Mouse (Mus musculus) lung, embryonic 15.5 days (tissue): Measurements from ENCODE around the gene Cntrl. TPM values are rescaled to one million over a fixed set of nuclear protein-coding genes. Genes with fewer than 3 reads are reported as not detected.

ENCODE experiments used
- ATAC-seq: fragments of 200-750 bp; cut with Nextera tagmentation; 2 replicates; pipeline ENCODE4 v1.8.0; 2017; ENCODE audit warnings: moderate number of reproducible peaks, borderline replicate concordance; ENCODE audit not compliant: low FRiP score, low TSS enrichment; ENCODE audit errors: extremely low read depth
- H3K27ac ChIP-seq: fragments of 300-500 bp; sonication (generic); 2 replicates; pipeline ENCODE4 v1.5.1; 2015; ENCODE audit warnings: moderate library complexity, mild to moderate bottlenecking, inconsistent platforms
- H3K27me3 ChIP-seq: fragments of 300-500 bp; sonication (generic); 2 replicates; pipeline ENCODE4 v1.6.1; 2015; ENCODE audit warnings: inconsistent platforms
- H3K36me3 ChIP-seq: fragments of 300-500 bp; sonication (generic); 2 replicates; pipeline ENCODE4 v1.6.1; 2015; ENCODE audit warnings: inconsistent platforms
- H3K4me1 ChIP-seq: fragments of 300-500 bp; sonication (generic); 2 replicates; pipeline ENCODE4 v1.6.1; 2015; ENCODE audit warnings: inconsistent platforms
- H3K4me2 ChIP-seq: fragments of 300-500 bp; sonication (generic); 2 replicates; pipeline ENCODE4 v1.6.1; 2015; ENCODE audit warnings: inconsistent platforms, mild to moderate bottlenecking, moderate library complexity
- H3K4me3 ChIP-seq: fragments of 300-500 bp; sonication (generic); 2 replicates; pipeline ENCODE4 v1.5.1; 2015; ENCODE audit warnings: mild to moderate bottlenecking, inconsistent platforms
- H3K9ac ChIP-seq: fragments of 300-500 bp; sonication (generic); 2 replicates; pipeline ENCODE4 v1.6.1; 2015; ENCODE audit warnings: inconsistent platforms
- H3K9me3 ChIP-seq: fragments of 300-500 bp; sonication (generic); 2 replicates; pipeline ENCODE4 v1.6.1; 2016; ENCODE audit warnings: inconsistent platforms
- WGBS: fragments of 180-500 bp; shearing (Covaris S2); methylation state at CpG from one replicate; pipeline ENCODE4 v1.1.7; 2015; 5-methylcytosine and 5-hydroxymethylcytosine counted together
- polyA plus RNA-seq: library from polyadenylated mRNA; unstranded; fragments of >200 nt; fragmentation: Nextera tagmentation; extraction: Ambion mirVana; gene quantifications from 2 replicates; pipeline ENCODE4 v1.2.1, GENCODE M21; 2015

The Cntrl gene
- polyA plus RNA-seq, 1 experiment from 2014 or later: 26.3 TPM

- peaks cover 86% of the 10 kb centered on the region for H3K36me3 ChIP-seq
- no peaks in the 10 kb centered on the region for H3K27me3 ChIP-seq
- no peak for ATAC-seq
- H3K4me1 ChIP-seq: peaks cover 10% of the 10 kb centered on the region; the same call in 1 of the 2 replicates
- H3K9ac ChIP-seq: no peak overlapping the region
- H3K27ac ChIP-seq: no peak overlapping the region
- no peaks in the 10 kb centered on the region for H3K9me3 ChIP-seq
- no peak overlapping the region for H3K4me3 ChIP-seq
- 77% methylated on average over 3 of the region's 3 CpGs for WGBS
- no peak overlapping the region for H3K4me2 ChIP-seq
These were observed 68.9 kb downstream of the Cntrl start for GRCm38 (mm10) chr2:35178153-35178552.

GRCm38 (mm10) chr2:35183115-35183673 lies 73.9 kb downstream of the Cntrl start:
- WGBS: 87% methylated on average over 6 of the region's 6 CpGs

GRCm38 (mm10) chr2:35188929-35189328 lies 79.6 kb downstream of the Cntrl start:
- Histone ChIP-seq H3K9ac (no peak overlapping the region), H3K36me3 (peaks cover 45% of the 10 kb centered on the region), H3K27ac (no peak overlapping the region), H3K27me3 (no peaks in the 10 kb centered on the region), H3K4me2 (no peak overlapping the region), H3K9me3 (no peaks in the 10 kb centered on the region), H3K4me3 (no peak overlapping the region), H3K4me1 (no peaks in the 10 kb centered on the region)
- no peak for ATAC-seq
- 74% methylated on average over 5 of the region's 5 CpGs for WGBS

More at GRCm38 (mm10) chr2:35183115-35183673, 73.9 kb downstream of the Cntrl start:
- H3K27ac ChIP-seq: no peak overlapping the region
- no peak for ATAC-seq
- peaks cover 67% of the 10 kb centered on the region for H3K36me3 ChIP-seq
- no peaks in the 10 kb centered on the region for H3K9me3 ChIP-seq
- H3K27me3 ChIP-seq: no peaks in the 10 kb centered on the region
- no peak overlapping the region for H3K4me2 ChIP-seq
- H3K4me3 ChIP-seq: no peak overlapping the region
- H3K4me1 ChIP-seq: no peaks in the 10 kb centered on the region
- H3K9ac ChIP-seq: no peak overlapping the region

GRCm38 (mm10) chr2:35193976-35194375 lies 84.7 kb downstream of the Cntrl start:
- WGBS: 79% methylated on average over 1 of the region's 1 CpGs
- ATAC-seq: no peak

GRCm38 (mm10) chr2:35195626-35196544 lies 86.6 kb downstream of the Cntrl start:
- Histone ChIP-seq H3K4me1 (peaks cover 22% of the 10 kb centered on the region), H3K9me3 (no peaks in the 10 kb centered on the region), H3K4me3 (no peak overlapping the region), H3K27me3 (no peaks in the 10 kb centered on the region), H3K9ac (no peak overlapping the region), H3K36me3 (peaks cover 3% of the 10 kb centered on the region; the same call in 1 of the 2 replicates), H3K4me2 (no peak overlapping the region), H3K27ac (no peak overlapping the region)
- ATAC-seq: no peak
- 62% methylated on average over 6 of the region's 6 CpGs for WGBS

More at GRCm38 (mm10) chr2:35193976-35194375, 84.7 kb downstream of the Cntrl start:
- no peak overlapping the region for H3K4me3 ChIP-seq
- no peaks in the 10 kb centered on the region for H3K27me3 ChIP-seq
- no peaks in the 10 kb centered on the region for H3K9me3 ChIP-seq
- peaks cover 19% of the 10 kb centered on the region for H3K36me3 ChIP-seq
- peaks cover 16% of the 10 kb centered on the region for H3K4me1 ChIP-seq
- H3K27ac ChIP-seq: no peak overlapping the region
- H3K9ac ChIP-seq: no peak overlapping the region
- H3K4me2 ChIP-seq: no peak overlapping the region

GRCm38 (mm10) chr2:35199541-35199940 lies 90.2 kb downstream of the Cntrl start:
- Histone ChIP-seq H3K4me3 (peak overlapping the region; percentile 100), H3K9ac (peak overlapping the region; percentile 99), H3K4me2 (peak overlapping the region; percentile 66), H3K27ac (no peak overlapping the region), H3K9me3 (no peaks in the 10 kb centered on the region), H3K4me1 (peaks cover 25% of the 10 kb centered on the region), H3K27me3 (no peaks in the 10 kb centered on the region), H3K36me3 (no peaks in the 10 kb centered on the region; the same call in 1 of the 2 replicates)
- 4% methylated on average over 5 of the region's 5 CpGs for WGBS
- no peak for ATAC-seq

- WGBS: under 1% methylated on average over 75 of the region's 90 CpGs
These were observed 90.9 kb downstream of the Cntrl start for GRCm38 (mm10) chr2:35199971-35200897.

GRCm38 (mm10) chr2:35200898-35201668 lies 91.8 kb downstream of the Cntrl start, which contains the start of gene Rab14:
TSS of gene Rab14 (minus strand) at chr2:35201120.
- no peaks in the 10 kb centered on the region for H3K9me3 ChIP-seq
- ATAC-seq: peak; percentile 99
- H3K4me1 ChIP-seq: peaks cover 25% of the 10 kb centered on the region
- peak within 1 kb of the TSS; percentile 66 for H3K4me2 ChIP-seq
- no peaks in the 10 kb centered on the region for H3K27me3 ChIP-seq
- peak within 1 kb of the TSS; percentile 99 for H3K9ac ChIP-seq
- peak within 1 kb of the TSS; percentile 99 for H3K27ac ChIP-seq
- no peaks in the 10 kb centered on the region for H3K36me3 ChIP-seq
- H3K4me3 ChIP-seq: peak within 1 kb of the TSS; percentile 100
- WGBS: under 1% methylated on average over 47 of the region's 47 CpGs

More at GRCm38 (mm10) chr2:35199971-35200897, 90.9 kb downstream of the Cntrl start:
- H3K4me3 ChIP-seq: peak overlapping the region; percentile 100
- peak overlapping the region; percentile 99 for H3K27ac ChIP-seq
- no peaks in the 10 kb centered on the region for H3K9me3 ChIP-seq
- H3K4me1 ChIP-seq: peaks cover 25% of the 10 kb centered on the region
- H3K27me3 ChIP-seq: no peaks in the 10 kb centered on the region
- H3K4me2 ChIP-seq: peak overlapping the region; percentile 66
- H3K9ac ChIP-seq: peak overlapping the region; percentile 99
- no peaks in the 10 kb centered on the region for H3K36me3 ChIP-seq
- ATAC-seq: peak; percentile 86

- no peaks in the 10 kb centered on the region for H3K9me3 ChIP-seq
- no peaks in the 10 kb centered on the region for H3K36me3 ChIP-seq
- no peak overlapping the region for H3K4me3 ChIP-seq
- peaks cover 9% of the 10 kb centered on the region for H3K4me1 ChIP-seq
- no peaks in the 10 kb centered on the region for H3K27me3 ChIP-seq
- no peak overlapping the region for H3K4me2 ChIP-seq
- ATAC-seq: no peak
- H3K9ac ChIP-seq: no peak overlapping the region
- no peak overlapping the region for H3K27ac ChIP-seq
These were observed 94.4 kb downstream of the Cntrl start for GRCm38 (mm10) chr2:35203729-35204128.

GRCm38 (mm10) chr2:35206761-35207160 lies 97.5 kb downstream of the Cntrl start:
- Histone ChIP-seq H3K4me3 (no peak overlapping the region), H3K27ac (no peak overlapping the region), H3K9me3 (no peaks in the 10 kb centered on the region), H3K9ac (no peak overlapping the region), H3K4me2 (no peak overlapping the region), H3K36me3 (no peaks in the 10 kb centered on the region), H3K4me1 (no peaks in the 10 kb centered on the region), H3K27me3 (no peaks in the 10 kb centered on the region)
- 82% methylated on average over 3 of the region's 3 CpGs for WGBS
- ATAC-seq: no peak

GRCm38 (mm10) chr2:35208054-35208453 lies 98.8 kb downstream of the Cntrl start:
- H3K27ac ChIP-seq: no peak overlapping the region
- no peaks in the 10 kb centered on the region for H3K4me1 ChIP-seq
- H3K36me3 ChIP-seq: no peaks in the 10 kb centered on the region
- H3K27me3 ChIP-seq: no peaks in the 10 kb centered on the region
- ATAC-seq: peak; percentile 39; the same call in 1 of the 2 replicates
- H3K9me3 ChIP-seq: no peaks in the 10 kb centered on the region
- WGBS: 66% methylated on average over 3 of the region's 3 CpGs
- H3K9ac ChIP-seq: no peak overlapping the region
- H3K4me2 ChIP-seq: no peak overlapping the region
- no peak overlapping the region for H3K4me3 ChIP-seq
